Mouse (Mus musculus) kidney, postnatal 14 days (tissue): Measurements from ENCODE around the gene Kif5c.

ENCODE experiments used
- DNase-seq: peaks from one replicate; pipeline ENCODE4 v3.0.0; 2022; ENCODE audit warnings: mixed read lengths

Gene Kif5c

GRCm38 (mm10) chr2:49805736-49806371 is 186.8 kb downstream of the Kif5c start:
- DNase-seq = peak; percentile 7

- DNase-seq = no peak
Observed at GRCm38 (mm10) chr2:49809496-49809895, 190.4 kb downstream of the Kif5c start.

- no peak for DNase-seq
Observed at GRCm38 (mm10) chr2:49811420-49811819, 192.3 kb downstream of the Kif5c start.

GRCm38 (mm10) chr2:49811871-49812363 is 192.8 kb downstream of the Kif5c start:
- DNase-seq = peak; percentile 69

GRCm38 (mm10) chr2:49813151-49813550 is 194.1 kb downstream of the Kif5c start:
- DNase-seq = no peak

- DNase-seq = no peak
Observed at GRCm38 (mm10) chr2:49814011-49814410, 194.9 kb downstream of the Kif5c start.

- DNase-seq = no peak
Observed at GRCm38 (mm10) chr2:49815696-49816320, 196.7 kb downstream of the Kif5c start.

GRCm38 (mm10) chr2:49816549-49816948 is 197.5 kb downstream of the Kif5c start:
- DNase-seq = no peak

- DNase-seq = no peak
Observed at GRCm38 (mm10) chr2:49817151-49817550, 198.1 kb downstream of the Kif5c start.

GRCm38 (mm10) chr2:49818126-49818525 is 199.0 kb downstream of the Kif5c start:
- DNase-seq = no peak

- DNase-seq = no peak
Observed at GRCm38 (mm10) chr2:49822312-49822711, 203.2 kb downstream of the Kif5c start.
